Mouse (Mus musculus) heart, postnatal 4 days (tissue): ENCODE data around the gene Mterf4. TPM values are rescaled to one million over a fixed set of nuclear protein-coding genes. Genes with fewer than 3 reads are reported as not detected.

Source experiments
- DNase-seq: peaks from one replicate; pipeline ENCODE4 v3.0.0; 2021
- microRNA-seq, 2 experiments: library from miRNA; unstranded; fragments of <30 nt; microRNA quantifications; one replicate each; pipeline ENCODE4 v1.2.0; 2021 to 2022
- total RNA-seq, 2 experiments: library from RNA; stranded (reverse); gene quantifications; 2 replicates each; pipeline ENCODE4 v1.2.3; 2021

Gene Mterf4
- total RNA-seq, 2 experiments from 2014 or later, result 13.0 to 13.7 TPM

GRCm38 (mm10) chr1:93267207-93267606 is 38.5 kb downstream of the Mterf4 start:
- DNase-seq, result peak; percentile 29

DNA sequence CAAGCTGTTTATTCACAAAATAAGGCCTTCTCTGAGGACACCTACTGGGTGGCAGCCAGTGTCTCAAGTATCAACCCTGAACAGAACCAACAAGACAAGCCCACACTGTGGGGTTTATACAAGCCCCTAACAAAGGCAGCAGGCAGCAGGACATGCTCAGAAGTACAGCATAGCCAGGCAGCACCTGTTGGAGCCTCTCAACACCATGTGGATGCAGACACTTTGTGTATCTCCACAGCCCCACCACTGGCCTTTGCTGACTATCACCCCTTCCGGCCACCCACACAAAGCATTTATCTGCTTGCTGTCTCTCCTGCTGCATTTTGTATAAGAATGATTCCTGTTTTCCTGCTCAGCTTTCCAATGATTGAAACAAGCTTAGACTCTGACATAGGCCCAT is 48.2 kb downstream of the Mterf4 start:
- DNase-seq, result no peak

GRCm38 (mm10) chr1:93255761-93256160 is 50.0 kb downstream of the Mterf4 start:
- DNase-seq, result no peak

- no peak for DNase-seq
Observed at GRCm38 (mm10) chr1:93252586-93252985, 53.1 kb downstream of the Mterf4 start.

Small RNA genes within 50 kb of the gene (microRNA-seq; reads per million reads assigned to microRNA genes)
- 0 reads per million in 2 experiments for gene Mir6345
- gene Mir6901, result 0 to 0.20 reads per million in 2 experiments
- gene Mir6902, result 0.20 to 0.69 reads per million in 2 experiments

Other genes with a start within 250 kb of the Mterf4 start
- gene Kif1a, start 204.0 kb downstream of the Mterf4 start, total RNA-seq, result 1 to 10 TPM; 6.2 to 7.5 TPM
- not detected for gene Agxt, start 170.7 kb downstream of the Mterf4 start, total RNA-seq
- gene 2310007B03Rik, start 145.0 kb downstream of the Mterf4 start, total RNA-seq, result not detected
- under 1 TPM; 0.45 to 0.48 TPM for gene Crocc2, start 137.2 kb downstream of the Mterf4 start, total RNA-seq
- gene Sned1, start 70.1 kb downstream of the Mterf4 start, total RNA-seq, result 10 to 100 TPM; 11.0 to 11.4 TPM
- gene Ppp1r7, start 36.9 kb upstream of the Mterf4 start, total RNA-seq, result 10 to 100 TPM; 30.5 to 34.9 TPM
- gene Pask, start 37.6 kb upstream of the Mterf4 start, total RNA-seq, result 1 to 10 TPM; 7.9 to 8.6 TPM
- not detected for gene Ano7, start 68.0 kb upstream of the Mterf4 start, total RNA-seq
- gene Hdlbp, start 172.9 kb upstream of the Mterf4 start, total RNA-seq, result 100 to 1,000 TPM; 317 to 330 TPM
- 10 to 100 TPM; 15.3 to 16.8 TPM for gene Farp2, start 206.2 kb upstream of the Mterf4 start, total RNA-seq